Mouse (Mus musculus) gastrocnemius, postnatal 14 days (tissue): ENCODE measurements around the gene Slitrk1. TPM values are rescaled to one million over a fixed set of nuclear protein-coding genes. Genes with fewer than 3 reads are reported as not detected.

Experiments used
- DNase-seq: peaks from one replicate; pipeline ENCODE4 v3.0.0; 2021; ENCODE audit warnings: mixed read lengths
- intact Hi-C: fragments of 180-260 bp; cut with DNase I; formaldehyde crosslinking; loops from one replicate; pipeline ENCODE4 v1.15.1; 2025; ENCODE audit warnings: low total_unique reads
- long read RNA-seq, 2 experiments: library from polyadenylated mRNA; stranded (forward); transcript quantifications; one replicate each; pipeline ENCODE4 v2.0.0; 2021
- total RNA-seq, 2 experiments: library from RNA; stranded (reverse); gene quantifications; 2 replicates each; pipeline ENCODE4 v1.2.3; 2021

Slitrk1 gene
- total RNA-seq = under 1 TPM; 0.29 to 0.38 TPM
- long read RNA-seq, experiment 1, full-length matches to known transcripts = 1 of 1 reads
- long read RNA-seq, experiment 1, partial matches to known transcripts = 0 of 1 reads
- long read RNA-seq, experiment 1, other reads (novel, unspliced or antisense) = 0 of 1 reads
- long read RNA-seq, experiment 2 = 0 reads

DNA sequence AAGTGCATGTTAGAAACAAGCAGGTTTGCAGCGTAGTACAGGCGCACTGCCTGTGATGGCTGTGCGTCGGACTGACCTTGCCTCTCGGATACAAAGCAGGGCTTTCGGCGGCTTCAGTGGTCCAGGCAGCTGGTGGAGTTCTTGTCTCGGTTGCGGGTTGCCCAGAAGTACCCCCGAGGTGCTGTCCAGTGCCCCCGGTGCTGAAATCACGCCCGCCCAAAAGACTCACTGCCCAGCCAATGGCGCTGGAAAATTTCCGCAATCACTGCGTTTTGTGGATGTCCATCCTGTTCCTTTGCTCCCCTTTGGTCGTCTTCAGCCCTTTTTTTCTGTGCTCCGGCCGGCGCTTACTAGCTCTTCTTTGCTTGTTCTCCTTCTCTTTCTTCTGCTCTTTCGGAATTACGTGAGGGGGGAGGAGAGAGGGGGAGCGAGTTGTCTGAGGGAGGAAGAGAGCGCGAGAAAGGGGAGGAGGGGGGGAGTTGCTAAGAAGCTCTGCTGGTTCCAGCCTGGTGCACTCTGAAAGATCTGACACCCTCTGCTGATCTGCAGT lies at the start of gene Slitrk1:
Gene Slitrk1 (minus strand): TSS at position 445 of the 550 bp plus-strand sequence.
- DNase-seq = peak; percentile 20

DNA sequence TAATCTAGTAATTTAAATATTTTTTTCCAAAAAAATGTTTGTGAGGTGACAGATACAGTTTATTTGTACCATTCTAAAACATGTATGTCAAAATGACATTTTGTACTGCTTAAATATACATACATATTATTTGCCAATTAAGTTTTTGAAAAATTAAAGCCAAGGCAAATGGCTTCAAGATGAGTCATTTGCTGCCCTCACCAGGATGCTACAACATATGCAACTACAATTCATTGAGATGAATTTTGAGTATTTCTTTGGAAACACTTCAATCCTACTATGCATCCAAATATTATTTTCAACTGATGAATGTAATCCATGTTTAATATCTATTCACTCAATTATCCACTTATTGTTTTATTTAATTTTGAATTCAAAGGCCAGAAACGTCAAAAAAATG lies 21.8 kb upstream of the Slitrk1 start:
- intact Hi-C loops = no loop called here
- DNase-seq = no peak

More for the DNA sequence above, at the start of gene Slitrk1:
- intact Hi-C loops = no loop called here

DNA sequence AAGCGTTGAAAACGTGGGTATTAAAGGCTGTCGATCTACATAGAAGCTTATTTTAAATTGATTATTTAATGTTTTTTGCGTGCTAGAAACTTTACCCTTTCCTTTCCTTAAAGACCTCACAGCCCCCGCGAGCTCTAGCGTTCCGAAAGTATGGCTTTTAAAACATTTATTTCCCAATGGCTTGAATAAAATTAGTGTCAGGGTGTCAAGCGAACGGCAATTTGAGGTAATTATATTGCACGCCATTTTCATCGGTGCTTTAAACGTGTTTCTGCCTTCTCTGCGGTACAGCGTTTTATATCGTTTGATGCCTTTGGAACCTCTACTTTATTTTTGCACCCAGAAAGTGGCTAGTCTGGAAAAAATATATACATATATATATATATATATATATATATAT lies 378 bp upstream of the Slitrk1 start:
- no peak for DNase-seq
- intact Hi-C loops = no loop called here

DNA sequence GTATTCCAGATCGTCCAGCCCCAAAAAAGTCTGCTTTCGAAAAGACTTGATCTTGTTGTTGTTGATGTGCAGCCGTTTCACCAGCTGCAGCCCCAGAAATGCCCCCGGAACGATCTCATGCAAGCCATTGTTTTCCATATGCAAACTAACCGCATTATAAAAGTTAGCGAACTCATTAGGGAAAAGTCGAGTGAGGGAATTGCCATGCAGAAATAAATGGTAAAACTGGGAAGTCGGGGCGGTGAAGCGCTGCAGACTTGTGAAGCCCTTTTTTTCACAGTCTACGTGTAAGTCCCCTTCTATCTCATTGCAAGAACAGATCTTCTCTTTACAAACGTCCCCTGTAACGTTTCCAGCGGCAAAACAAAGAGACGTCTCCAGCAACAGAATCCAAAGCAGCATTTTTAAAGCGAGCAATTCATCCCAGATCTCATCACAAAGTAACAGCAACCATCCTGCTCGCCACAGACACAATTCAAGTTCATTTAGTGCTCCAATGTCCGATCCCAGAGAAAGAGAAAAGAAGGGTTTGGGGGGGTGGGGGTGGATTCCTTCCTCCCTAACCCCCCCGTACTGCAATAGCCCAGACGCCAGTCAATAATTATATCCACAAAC lies 975 bp downstream of the Slitrk1 start:
- DNase-seq = no peak
- intact Hi-C loops = no loop called here

DNA sequence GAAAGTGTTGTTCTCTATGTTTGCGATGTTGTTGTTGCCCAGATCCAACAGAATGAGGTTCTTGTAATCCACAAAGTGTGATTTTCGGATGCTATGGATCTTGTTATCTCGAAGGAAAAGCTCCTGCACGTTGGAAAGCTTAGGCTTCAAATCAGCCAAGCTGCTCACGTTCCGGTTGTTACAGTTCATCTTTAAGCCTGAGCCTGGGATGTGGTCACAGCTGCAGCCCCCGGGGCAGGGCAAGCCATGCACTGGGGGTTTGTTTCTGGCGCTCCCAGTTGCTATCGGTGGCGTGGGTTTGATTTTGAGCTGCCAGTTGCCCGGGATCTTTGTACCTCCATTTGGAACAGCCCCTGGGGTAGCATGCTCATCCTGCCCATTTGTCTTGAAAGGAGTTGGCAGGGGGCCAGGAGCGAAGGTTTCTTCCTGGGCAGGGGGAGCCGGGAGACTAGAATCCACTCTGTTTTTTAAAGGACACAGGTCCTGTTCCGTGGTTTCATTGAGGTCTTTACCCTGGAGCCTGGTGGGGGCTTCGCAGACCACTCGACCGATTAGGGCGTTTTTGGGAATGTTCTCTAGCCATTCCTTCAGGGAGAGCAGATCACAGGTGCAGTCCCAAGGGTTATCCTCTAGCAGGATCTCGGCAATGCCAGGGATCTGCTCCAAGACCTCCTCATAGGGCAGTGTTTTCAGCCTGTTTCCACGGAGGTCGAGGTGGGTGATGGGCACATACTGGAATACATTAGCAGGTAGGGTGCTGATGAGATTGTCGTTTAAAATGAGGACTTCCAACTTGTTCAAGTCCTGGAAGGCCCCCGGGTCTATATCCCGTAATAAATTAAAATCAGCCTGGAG lies 1.7 kb downstream of the Slitrk1 start:
- peak; percentile 16 for DNase-seq
- intact Hi-C loops = no loop called here

DNA sequence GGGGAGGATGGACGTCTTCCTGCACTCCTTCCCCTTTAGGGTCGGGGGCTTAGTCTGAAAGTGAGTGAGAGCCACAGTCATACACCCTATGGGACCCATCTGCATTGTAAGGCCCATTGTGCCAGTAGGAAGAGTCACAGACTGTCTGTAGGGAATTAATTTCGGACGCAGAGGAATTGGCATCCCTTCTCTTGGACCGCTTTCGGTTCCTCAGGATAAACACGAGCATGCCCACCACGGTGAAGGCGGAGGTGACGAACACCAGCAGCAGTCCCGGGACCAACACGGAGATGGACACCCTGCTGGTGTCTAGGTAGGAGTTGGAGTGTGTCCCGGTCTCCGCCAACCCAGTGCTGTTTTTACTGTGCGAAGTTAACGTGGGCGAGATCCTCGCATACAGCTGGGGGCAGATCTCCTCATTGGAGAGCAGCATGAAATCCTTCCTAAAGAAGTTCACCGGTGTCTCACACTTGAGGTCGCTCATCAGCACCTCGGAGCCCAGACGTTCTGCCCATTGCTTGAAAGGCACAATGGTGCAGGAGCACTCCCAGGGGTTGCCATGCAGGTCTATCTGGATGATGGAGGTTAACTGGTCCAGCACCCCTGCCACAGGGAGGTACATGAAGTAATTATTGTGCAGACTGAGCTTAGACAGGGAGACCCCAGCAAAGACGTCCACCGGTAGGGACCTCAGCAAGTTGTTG lies 2.7 kb downstream of the Slitrk1 start:
- DNase-seq = no peak
- intact Hi-C loops = no loop called here

DNA sequence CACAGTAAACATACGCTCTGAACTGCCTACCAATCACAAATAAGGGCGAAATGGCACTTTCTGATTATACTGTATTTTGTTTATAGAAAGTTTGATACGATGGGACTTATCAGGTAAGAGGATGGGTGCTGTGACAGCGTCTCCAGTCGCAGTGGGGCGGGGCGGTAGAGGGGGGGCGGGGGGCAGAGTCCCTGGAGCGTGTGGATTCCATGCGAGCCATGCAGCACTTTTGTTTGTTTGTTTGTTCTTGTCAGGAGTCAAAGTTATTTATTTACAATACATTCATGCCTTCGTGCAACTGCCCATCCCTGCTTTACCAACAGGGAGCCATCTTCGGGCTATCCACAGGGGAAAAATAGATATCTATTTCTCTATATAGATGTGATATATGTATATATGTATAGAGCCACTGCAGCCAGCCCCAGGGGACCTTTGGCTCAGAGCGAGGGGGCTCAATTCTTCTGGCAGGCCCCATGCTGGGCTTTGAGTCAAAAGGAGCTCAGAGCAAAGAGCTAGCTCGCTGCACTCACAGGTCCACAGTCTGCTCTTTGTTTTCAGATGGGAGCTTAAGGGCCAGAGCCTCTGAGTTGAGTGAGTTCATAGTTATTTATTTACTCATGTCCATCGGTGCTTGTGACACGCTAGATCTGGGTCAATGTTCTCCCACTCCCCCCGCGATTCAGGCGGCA lies 3.4 kb downstream of the Slitrk1 start:
- no peak for DNase-seq
- intact Hi-C loops = no loop called here

DNA sequence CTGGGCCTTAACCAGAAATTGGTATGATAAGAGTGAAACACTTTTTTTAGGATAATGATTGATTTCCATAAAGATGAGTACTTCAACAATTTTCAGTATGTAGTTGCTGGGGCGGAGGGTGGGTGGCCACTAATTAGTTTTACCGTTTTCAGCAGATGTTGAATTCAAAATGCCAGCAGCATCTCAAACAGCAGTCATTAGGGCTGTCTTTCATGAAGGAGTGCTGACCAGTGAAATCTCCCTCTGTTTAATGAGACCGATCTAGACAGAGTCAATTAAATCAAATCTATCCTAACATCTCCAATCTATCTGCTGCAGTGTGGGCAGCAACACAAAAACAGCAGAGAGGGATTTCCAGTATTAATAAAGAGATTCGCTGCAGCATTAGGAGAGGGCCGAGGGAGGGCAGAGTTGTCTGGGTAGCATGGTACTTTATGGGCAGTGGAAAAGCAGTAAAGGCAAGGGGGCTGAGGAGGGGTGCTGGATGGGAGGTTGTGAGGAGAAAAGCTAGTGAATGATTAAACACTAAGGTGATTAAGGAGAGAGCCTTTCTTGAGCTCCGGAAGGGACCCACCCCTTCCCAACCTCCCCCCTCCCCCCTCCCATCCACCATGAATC lies 4.5 kb downstream of the Slitrk1 start:
- intact Hi-C loops = no loop called here
- no peak for DNase-seq

DNA sequence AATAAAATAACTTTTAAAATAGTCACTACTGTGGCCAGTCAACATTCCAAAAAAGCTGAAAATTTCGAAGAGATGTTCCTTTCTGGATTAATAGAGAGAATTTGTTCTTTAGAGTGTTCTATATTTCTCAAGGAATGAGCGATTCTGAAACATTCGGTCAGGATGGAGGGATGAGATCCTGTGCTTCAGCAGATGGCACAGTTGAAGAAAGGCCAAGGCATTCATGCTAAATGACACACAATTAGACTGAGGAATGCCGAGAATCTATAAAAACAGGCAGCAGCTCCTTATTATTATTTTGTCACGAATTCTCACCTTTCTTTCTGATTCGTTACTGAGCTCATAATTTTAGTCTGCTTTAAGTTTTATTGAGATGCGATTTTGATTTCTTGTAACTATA lies 15.4 kb downstream of the Slitrk1 start:
- intact Hi-C loops = no loop called here
- no peak for DNase-seq

DNA sequence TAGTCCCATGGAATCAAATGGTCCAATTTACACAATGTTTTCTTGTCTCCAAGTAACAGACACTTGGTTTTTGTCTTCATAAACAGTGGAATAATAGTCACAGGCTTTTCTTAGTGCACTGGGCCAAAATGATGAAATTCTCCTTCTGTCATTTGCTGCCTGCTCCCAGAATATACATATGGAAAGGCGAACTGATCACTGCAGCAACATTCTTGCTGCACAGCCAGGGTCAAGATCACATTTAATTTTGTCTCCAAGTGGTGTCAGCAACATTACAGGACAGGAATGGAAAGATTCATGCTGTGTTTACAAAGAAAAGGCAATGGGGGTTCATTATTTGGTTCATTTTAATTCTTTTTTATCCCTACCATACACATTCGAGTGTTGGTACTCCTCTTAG lies 18.5 kb downstream of the Slitrk1 start:
- intact Hi-C loops = no loop called here
- no peak for DNase-seq

DNA sequence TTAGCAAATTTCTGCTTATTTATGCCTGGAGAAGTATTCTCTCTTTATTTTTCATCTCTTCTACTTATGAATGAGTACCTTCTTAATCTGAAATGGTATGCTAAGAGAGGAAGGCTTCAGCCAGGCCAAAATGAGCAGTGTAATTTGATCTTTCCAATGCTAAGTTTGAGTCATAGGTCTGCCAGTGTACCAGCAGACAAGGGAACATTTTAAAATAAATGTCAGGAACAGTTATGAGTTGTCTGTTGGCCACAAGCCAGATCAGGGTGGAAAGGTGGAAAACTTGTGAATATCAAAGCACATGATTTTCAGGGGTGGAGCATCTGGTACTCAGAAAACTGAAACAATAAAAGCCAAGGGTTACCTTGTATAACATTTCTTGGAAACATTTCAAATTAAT lies 46.1 kb downstream of the Slitrk1 start:
- DNase-seq = no peak

DNA sequence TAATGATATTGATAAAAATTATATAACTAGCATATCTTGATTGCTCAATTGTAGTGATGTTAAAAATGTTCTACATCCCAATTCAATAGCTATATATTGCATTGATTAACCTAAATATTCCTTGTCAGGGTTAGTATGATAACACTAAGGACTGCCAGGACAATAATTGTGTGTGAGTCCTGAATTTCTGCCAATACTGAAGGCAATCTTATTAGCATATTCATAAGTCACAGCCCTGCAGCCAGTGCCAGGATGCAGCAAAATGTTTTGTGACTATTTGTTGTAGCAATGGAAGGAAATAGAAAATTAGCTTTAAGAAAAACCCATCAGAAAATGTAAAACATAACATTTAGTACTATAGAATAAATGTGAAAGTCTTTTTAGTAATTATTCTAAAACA lies 49.3 kb downstream of the Slitrk1 start:
- intact Hi-C loops = no loop called here
- no peak for DNase-seq

More for the DNA sequence above, 46.1 kb downstream of the Slitrk1 start:
- intact Hi-C loops = no loop called here

DNA sequence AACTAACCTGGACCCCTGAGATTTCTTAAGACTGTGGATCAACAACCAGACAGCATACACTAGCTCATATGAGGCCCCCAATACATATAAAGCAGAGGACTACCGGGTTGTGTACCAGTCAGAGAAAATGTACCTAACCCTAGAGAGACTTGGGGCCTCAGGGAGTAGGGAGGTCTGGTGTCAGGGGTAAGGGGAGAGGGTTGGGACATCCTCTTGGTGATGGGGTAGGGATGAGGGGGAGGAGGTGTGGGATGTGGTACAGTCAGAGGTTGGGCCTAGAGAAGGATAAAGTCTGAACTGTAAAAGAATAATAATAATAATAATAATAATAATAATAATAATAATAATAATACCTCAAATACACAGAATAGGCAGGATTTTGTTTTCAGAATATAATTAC lies 54.6 kb downstream of the Slitrk1 start:
- intact Hi-C loops = no loop called here
- DNase-seq = no peak
